Mouse (Mus musculus): Measurements from ENCODE around the gene Vmn2r68.

Vmn2r68 gene

DNA sequence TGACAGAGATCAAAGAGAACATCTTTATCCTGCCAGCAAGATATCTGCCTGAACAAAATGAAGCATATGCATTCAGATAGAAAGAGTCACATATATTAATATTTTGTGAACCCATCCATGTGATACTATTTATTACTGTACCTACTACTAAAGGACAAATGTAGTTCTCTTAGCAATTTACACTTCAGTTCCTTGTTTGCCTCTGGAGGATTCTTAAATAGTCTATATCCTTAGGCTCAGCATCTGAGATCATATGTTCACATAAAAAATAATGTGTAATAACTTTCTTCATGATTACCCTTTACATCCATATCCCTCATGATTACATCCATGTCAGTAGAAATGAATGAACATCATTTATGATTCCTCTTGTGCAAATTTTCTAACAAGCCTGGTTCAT lies at the start of gene Vmn2r68:
Gene Vmn2r68, minus strand, starts transcription at position 101 of the 400 bp plus-strand sequence.
- no peak for DNase-seq (ENCODE audit: low read depth, low spot score)

Data from retina, adult 2 months (tissue).